Mouse (Mus musculus): ENCODE measurements around the gene Pde1a. TPM values are rescaled to one million over a fixed set of nuclear protein-coding genes. Genes with fewer than 3 reads are reported as not detected.

The Pde1a gene
- polyA plus RNA-seq, 1 experiment from 2014 or later: 48.2 TPM

DNA sequence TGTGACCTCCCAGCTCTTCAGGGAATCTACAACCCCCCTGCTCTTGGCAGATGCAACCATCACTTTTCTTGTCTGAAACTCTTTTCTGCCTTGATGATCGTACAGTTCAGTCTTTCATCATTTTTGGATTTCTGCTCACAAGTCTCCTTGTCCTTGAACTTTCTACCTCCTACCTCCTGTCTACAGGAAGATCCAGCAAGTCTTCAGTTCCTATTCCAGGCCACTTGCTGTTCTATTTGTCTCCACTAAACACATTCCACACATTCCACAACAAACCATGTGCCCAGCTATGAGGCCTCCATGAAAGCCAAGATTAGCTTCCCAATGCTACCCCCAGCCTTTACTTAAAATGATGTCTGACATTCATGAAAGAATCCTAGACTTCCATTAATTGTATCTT is 163.2 kb downstream of the Pde1a start:
- DNase-seq (ENCODE audit: low spot score) (no peak), ATAC-seq (replicated peaks; ENCODE audit: low FRiP score, low TSS enrichment, low read depth) (no peak)
- no peaks in the 10 kb centered on the region for H3K27me3 ChIP-seq (replicated peaks; ENCODE audit: control insufficient read depth, insufficient read depth, low read length)
- H3K36me3 ChIP-seq (ENCODE audit: control insufficient read depth, insufficient read depth, low read length): no peaks in the 10 kb centered on the region
- no peak overlapping the region for H3K4me2 ChIP-seq (ENCODE audit: low read length)
- H3K4me1 ChIP-seq (replicated peaks; ENCODE audit: control insufficient read depth, insufficient read depth, low read length): 0 out of 2 replicates have a peak, but pooled peaks cover 3% of the 10 kb centered on the region
- WGBS: 87% methylated on average over 1 of the region's 1 CpGs
- no peak overlapping the region for H3K9ac ChIP-seq (ENCODE audit: low read length)
- H3K4me3 ChIP-seq (ENCODE audit: low read depth, low read length): no peak overlapping the region
- H3K9me3 ChIP-seq (ENCODE audit: control insufficient read depth, low read length): no peaks in the 10 kb centered on the region
- H3K27ac ChIP-seq (ENCODE audit: low read depth): no peak overlapping the region

DNA sequence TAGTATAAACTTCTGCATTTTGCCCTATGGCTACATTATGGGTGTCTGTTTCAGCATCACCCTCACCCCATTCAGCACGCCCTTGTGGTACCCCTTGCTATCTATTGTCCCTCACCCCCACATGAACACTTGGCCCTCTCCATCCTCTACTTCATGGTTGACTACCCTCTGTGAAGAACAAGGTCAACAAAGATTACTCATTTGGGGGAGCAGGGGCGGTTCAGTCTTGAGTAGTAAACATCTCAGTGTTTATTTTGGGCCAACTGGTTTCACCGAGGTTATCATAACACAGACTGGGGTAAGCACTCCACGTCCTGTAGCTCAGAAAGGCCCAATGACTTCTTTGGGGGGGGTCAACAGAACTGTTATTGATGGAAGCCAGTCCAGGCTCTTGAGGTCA is 164.3 kb downstream of the Pde1a start:
- no peak for DNase-seq (ENCODE audit: low spot score)
- no peak overlapping the region for H3K9ac ChIP-seq (ENCODE audit: low read length)
- H3K27ac ChIP-seq (ENCODE audit: low read depth): no peak overlapping the region
- no peaks in the 10 kb centered on the region for H3K36me3 ChIP-seq (ENCODE audit: control insufficient read depth, insufficient read depth, low read length)
- no peaks in the 10 kb centered on the region for H3K9me3 ChIP-seq (ENCODE audit: control insufficient read depth, low read length)
- H3K4me1 ChIP-seq (replicated peaks; ENCODE audit: control insufficient read depth, insufficient read depth, low read length): 0 out of 2 replicates have a peak, but pooled peaks cover 3% of the 10 kb centered on the region
- WGBS: 41% methylated on average over 4 of the region's 4 CpGs
- no peak overlapping the region for H3K4me3 ChIP-seq (ENCODE audit: low read depth, low read length)
- no peak overlapping the region for H3K4me2 ChIP-seq (ENCODE audit: low read length)
- no peaks in the 10 kb centered on the region for H3K27me3 ChIP-seq (replicated peaks; ENCODE audit: control insufficient read depth, insufficient read depth, low read length)
- ATAC-seq (replicated peaks; ENCODE audit: low FRiP score, low TSS enrichment, low read depth): no peak

DNA sequence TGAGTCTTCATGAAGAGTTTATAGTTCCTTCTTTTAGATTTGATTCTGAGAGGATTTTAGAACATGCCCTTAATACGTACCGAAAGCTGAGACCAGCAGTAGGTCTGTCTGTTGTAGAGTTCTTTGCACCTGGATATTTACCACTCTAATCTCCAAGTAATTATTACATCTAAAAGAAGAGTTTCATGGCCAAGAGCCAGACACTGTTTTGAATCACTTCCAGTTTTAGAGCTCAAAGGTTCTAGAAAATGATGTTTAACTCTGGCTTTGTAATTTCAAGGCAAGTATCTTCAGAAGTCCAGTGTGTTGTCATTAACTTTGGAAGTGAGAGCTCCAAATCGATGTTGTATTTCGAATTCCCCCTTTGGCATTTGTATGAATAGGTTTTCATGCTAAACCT is 167.8 kb downstream of the Pde1a start:
- no peaks in the 10 kb centered on the region for H3K36me3 ChIP-seq (ENCODE audit: control insufficient read depth, insufficient read depth, low read length)
- H3K27me3 ChIP-seq (replicated peaks; ENCODE audit: control insufficient read depth, insufficient read depth, low read length): no peaks in the 10 kb centered on the region
- DNase-seq (ENCODE audit: low spot score): no peak
- no peak overlapping the region for H3K9ac ChIP-seq (ENCODE audit: low read length)
- no peaks in the 10 kb centered on the region for H3K9me3 ChIP-seq (ENCODE audit: control insufficient read depth, low read length)
- H3K4me1 ChIP-seq (replicated peaks; ENCODE audit: control insufficient read depth, insufficient read depth, low read length): peaks cover 11% of the 10 kb centered on the region
- no peak overlapping the region for H3K27ac ChIP-seq (ENCODE audit: low read depth)
- ATAC-seq (replicated peaks; ENCODE audit: low FRiP score, low TSS enrichment, low read depth): no peak
- 87% methylated on average over 4 of the region's 4 CpGs for WGBS
- no peak overlapping the region for H3K4me3 ChIP-seq (ENCODE audit: low read depth, low read length)
- no peak overlapping the region for H3K4me2 ChIP-seq (ENCODE audit: low read length)

DNA sequence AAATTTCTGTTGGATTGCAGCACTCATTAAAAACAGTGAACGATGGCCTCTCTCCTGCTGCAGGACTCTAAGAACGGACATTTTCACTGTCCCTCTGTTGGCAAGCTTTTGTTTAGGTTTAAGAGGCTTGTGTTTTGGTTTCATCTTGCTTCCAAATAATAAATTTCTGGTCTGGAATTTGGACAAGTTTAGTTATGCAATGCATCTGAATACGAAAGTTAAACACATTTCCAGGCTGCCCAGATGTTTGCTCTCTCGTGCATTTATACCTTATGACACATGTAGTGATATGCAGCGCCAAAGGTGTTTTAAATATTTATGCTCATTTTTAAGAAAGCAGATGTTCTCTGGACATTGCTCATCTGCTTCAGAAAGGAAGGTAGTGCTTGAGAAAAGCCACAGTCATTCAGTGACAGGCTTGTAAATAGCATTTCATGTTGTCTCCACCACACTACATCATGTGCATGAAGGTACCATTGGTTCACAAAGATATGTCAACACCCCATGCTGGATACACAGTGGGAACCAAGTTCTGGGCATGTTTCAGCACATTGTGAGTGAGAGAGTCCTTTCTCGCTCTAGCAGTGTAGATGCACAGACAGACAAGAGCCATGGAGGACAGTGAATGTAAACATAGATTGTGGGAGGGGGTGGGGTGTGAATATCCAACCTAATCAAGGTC is 171.5 kb downstream of the Pde1a start:
- Histone ChIP-seq H3K9me3 (ENCODE audit: control insufficient read depth, low read length) (no peaks in the 10 kb centered on the region), H3K4me1 (replicated peaks; ENCODE audit: control insufficient read depth, insufficient read depth, low read length) (peaks cover 13% of the 10 kb centered on the region), H3K9ac (ENCODE audit: low read length) (no peak overlapping the region), H3K27me3 (replicated peaks; ENCODE audit: control insufficient read depth, insufficient read depth, low read length) (no peaks in the 10 kb centered on the region), H3K4me2 (ENCODE audit: low read length) (no peak overlapping the region), H3K4me3 (ENCODE audit: low read depth, low read length) (no peak overlapping the region), H3K36me3 (ENCODE audit: control insufficient read depth, insufficient read depth, low read length) (no peaks in the 10 kb centered on the region), H3K27ac (ENCODE audit: low read depth) (peak overlapping the region; percentile 34; the same call in 1 of the 2 replicates)
- 33% methylated on average over 6 of the region's 6 CpGs for WGBS
- ATAC-seq (replicated peaks; ENCODE audit: low FRiP score, low TSS enrichment, low read depth) (peak; percentile 58; the same call in 1 of the 2 replicates), DNase-seq (ENCODE audit: low spot score) (no peak)

DNA sequence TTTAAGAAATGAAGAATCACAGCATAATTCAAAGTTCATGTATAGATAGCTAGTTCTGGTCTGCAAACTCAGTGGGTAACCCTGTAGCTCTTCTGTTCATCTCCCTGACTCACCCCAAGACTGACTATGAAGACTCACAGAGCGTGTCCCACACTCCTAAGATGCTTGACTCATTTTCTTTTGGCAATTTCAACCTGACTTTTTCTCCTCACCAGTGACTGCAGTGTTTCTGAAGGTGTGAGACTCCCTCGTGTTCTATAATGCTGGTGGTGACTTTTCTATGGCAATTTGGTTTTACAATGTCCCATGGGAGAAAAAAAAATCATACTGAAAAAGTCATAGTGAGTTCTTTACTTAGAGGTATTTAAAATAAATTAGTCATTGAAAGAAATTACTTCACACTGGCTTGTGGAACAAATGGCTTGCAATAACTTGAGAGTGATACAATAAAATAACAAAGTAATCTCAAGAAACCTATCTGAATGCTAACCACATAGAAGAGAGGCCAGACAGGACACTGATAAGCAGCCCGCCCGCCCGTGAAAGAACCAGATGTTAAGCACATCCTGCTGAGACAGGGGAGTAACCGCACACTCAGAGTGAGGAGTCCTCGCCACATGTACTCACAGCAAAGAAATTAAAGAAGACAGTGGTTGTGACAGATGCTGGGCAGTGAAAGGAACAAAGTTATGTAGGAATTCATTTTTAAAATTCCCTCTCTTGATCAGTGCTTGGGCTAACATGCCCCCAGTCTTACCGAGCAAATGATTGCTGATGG is 183.2 kb downstream of the Pde1a start:
- H3K27ac ChIP-seq (ENCODE audit: low read depth): no peak overlapping the region
- DNase-seq (ENCODE audit: low spot score) (no peak), ATAC-seq (replicated peaks; ENCODE audit: low FRiP score, low TSS enrichment, low read depth) (no peak)
- no peaks in the 10 kb centered on the region for H3K27me3 ChIP-seq (replicated peaks; ENCODE audit: control insufficient read depth, insufficient read depth, low read length)
- H3K4me1 ChIP-seq (replicated peaks; ENCODE audit: control insufficient read depth, insufficient read depth, low read length): peaks cover 4% of the 10 kb centered on the region; the same call in 1 of the 2 replicates
- 60% methylated on average over 8 of the region's 8 CpGs for WGBS
- no peak overlapping the region for H3K9ac ChIP-seq (ENCODE audit: low read length)
- H3K9me3 ChIP-seq (ENCODE audit: control insufficient read depth, low read length): no peaks in the 10 kb centered on the region
- no peak overlapping the region for H3K4me2 ChIP-seq (ENCODE audit: low read length)
- no peak overlapping the region for H3K4me3 ChIP-seq (ENCODE audit: low read depth, low read length)
- no peaks in the 10 kb centered on the region for H3K36me3 ChIP-seq (ENCODE audit: control insufficient read depth, insufficient read depth, low read length)

DNA sequence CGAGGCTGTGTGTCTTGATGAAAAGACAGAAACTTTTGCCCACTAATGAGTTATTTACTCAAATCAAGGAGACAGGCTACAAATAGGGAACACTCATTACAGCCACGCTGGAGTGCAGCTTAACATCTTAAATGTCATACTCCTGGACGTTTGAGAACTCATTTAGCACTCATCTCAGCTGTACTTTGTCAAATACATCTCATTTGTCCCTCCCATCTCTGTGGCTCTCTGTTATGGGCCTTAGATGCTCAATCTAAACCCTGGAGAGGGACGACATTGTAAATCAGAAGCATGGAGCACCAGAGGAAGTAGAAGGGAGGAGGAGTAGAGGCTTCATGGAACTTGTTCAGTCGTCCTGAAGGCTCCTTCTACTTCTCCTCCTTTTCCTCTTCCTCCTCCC is 194.6 kb downstream of the Pde1a start:
- Histone ChIP-seq H3K4me1 (replicated peaks; ENCODE audit: control insufficient read depth, insufficient read depth, low read length) (no peaks in the 10 kb centered on the region), H3K9ac (ENCODE audit: low read length) (no peak overlapping the region), H3K36me3 (ENCODE audit: control insufficient read depth, insufficient read depth, low read length) (no peaks in the 10 kb centered on the region), H3K27ac (ENCODE audit: low read depth) (no peak overlapping the region), H3K9me3 (ENCODE audit: control insufficient read depth, low read length) (no peaks in the 10 kb centered on the region), H3K27me3 (replicated peaks; ENCODE audit: control insufficient read depth, insufficient read depth, low read length) (no peaks in the 10 kb centered on the region), H3K4me2 (ENCODE audit: low read length) (no peak overlapping the region), H3K4me3 (ENCODE audit: low read depth, low read length) (no peak overlapping the region)
- ATAC-seq (replicated peaks; ENCODE audit: low FRiP score, low TSS enrichment, low read depth) (no peak), DNase-seq (ENCODE audit: low spot score) (no peak)
- WGBS: 38% methylated on average over 5 of the region's 5 CpGs

DNA sequence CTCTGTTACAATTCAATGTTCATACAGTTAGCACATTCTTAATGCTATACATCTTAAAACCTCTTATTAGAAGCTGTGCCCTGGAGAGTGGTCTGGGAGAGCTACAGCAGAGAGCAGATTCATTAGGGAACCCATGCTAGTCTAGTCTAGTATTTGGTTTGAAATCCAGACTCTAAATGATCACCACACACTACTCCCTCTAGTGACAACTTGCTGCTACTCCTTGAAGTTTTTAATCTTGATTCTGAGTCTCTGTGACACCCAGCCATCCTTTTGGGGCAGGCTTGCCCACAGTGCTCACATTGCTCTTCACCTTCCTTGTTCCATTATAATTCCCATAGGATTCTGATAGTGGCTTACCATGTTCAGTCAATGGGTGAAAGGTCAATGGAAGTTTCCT is 206.9 kb downstream of the Pde1a start:
- Histone ChIP-seq H3K27ac (ENCODE audit: low read depth) (no peak overlapping the region), H3K9me3 (ENCODE audit: control insufficient read depth, low read length) (no peaks in the 10 kb centered on the region), H3K36me3 (ENCODE audit: control insufficient read depth, insufficient read depth, low read length) (no peaks in the 10 kb centered on the region), H3K4me3 (ENCODE audit: low read depth, low read length) (no peak overlapping the region), H3K27me3 (replicated peaks; ENCODE audit: control insufficient read depth, insufficient read depth, low read length) (no peaks in the 10 kb centered on the region), H3K4me1 (replicated peaks; ENCODE audit: control insufficient read depth, insufficient read depth, low read length) (peaks cover 5% of the 10 kb centered on the region; the same call in 1 of the 2 replicates), H3K9ac (ENCODE audit: low read length) (no peak overlapping the region), H3K4me2 (ENCODE audit: low read length) (no peak overlapping the region)
- DNase-seq (ENCODE audit: low spot score) (no peak), ATAC-seq (replicated peaks; ENCODE audit: low FRiP score, low TSS enrichment, low read depth) (no peak)

DNA sequence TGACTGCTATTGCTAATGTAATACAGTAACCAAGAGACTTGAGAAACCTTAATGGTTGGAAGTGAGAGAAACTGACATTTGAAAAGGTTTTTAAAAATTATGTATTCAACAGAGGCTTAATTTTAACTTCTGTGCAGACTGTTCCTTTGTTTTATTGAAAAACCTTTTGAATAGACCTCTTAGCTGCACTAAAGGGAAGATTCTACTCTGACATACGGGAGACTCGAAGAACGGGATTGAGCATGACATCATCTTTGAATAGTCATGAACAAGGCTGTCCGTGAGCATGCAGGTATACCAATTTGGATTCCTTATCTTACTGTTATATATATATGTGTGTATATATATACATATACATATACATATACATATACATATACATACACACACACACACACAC is 207.9 kb downstream of the Pde1a start:
- 95% methylated on average over 4 of the region's 4 CpGs for WGBS

More for the DNA sequence above, 207.9 kb downstream of the Pde1a start:
- H3K27me3 ChIP-seq (replicated peaks; ENCODE audit: control insufficient read depth, insufficient read depth, low read length): no peaks in the 10 kb centered on the region
- ATAC-seq (replicated peaks; ENCODE audit: low FRiP score, low TSS enrichment, low read depth) (no peak), DNase-seq (ENCODE audit: low spot score) (no peak)
- no peak overlapping the region for H3K4me3 ChIP-seq (ENCODE audit: low read depth, low read length)
- no peaks in the 10 kb centered on the region for H3K9me3 ChIP-seq (ENCODE audit: control insufficient read depth, low read length)
- no peak overlapping the region for H3K4me2 ChIP-seq (ENCODE audit: low read length)
- peaks cover 5% of the 10 kb centered on the region; the same call in 1 of the 2 replicates for H3K4me1 ChIP-seq (replicated peaks; ENCODE audit: control insufficient read depth, insufficient read depth, low read length)
- H3K36me3 ChIP-seq (ENCODE audit: control insufficient read depth, insufficient read depth, low read length): no peaks in the 10 kb centered on the region
- H3K9ac ChIP-seq (ENCODE audit: low read length): no peak overlapping the region
- no peak overlapping the region for H3K27ac ChIP-seq (ENCODE audit: low read depth)
